Mouse (Mus musculus): ENCODE measurements at regions not wholly inside any gene's neighbourhood (a gene's known extent, or its start where the extent isn't known, plus 50 kb on each side); places are given as distances from the start of the nearest gene placed in this dataset.

DNA sequence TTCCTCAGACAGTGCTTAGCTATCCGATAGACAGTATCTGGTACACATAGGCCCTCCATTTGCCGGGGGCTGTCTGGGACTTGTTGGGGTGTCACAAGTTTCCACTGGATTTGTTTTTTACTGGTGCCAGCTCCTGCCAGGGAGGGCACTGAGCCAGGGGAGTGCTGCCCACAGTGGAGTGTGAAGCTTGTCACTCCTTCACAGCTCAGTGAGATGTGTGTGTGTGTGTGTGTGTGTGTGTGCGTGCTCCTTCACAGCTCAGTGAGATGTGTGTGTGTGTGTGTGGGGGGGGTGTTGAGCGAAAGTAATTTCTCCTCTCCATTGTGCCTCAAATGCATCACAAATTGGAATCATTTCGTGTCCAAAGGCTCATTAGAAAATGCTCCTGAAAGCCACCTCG is 632.5 kb upstream of the Auts2 start:
- no peak for DNase-seq

DNA sequence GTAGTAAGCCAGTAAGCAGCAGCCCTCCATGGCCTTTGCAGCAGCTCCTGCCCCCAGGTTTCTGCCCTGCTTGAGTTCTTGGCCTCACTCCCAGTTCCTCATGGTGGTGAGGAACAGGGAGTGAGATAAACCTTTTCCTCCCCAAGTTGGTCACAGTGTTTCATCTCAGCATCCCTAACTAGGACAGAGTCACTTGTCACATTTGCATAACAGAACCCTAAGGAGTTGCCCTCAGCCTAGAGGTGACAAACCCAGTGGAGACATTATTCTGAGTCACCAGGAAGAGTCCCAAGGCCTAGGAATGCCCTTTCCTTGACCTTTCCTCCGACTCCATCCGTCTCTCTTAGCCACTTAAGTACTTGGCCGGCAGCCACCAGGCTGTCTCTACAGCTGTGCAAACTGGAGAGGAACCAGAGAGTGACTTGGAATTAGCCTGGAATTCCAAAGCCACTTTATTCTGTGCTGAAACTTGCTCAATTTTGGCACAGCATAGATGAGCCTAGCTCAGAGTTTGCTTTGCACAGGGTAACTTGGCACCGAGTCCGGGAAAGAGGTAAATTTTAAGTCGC is 630.1 kb upstream of the Auts2 start:
- peak; percentile 30 for DNase-seq

DNA sequence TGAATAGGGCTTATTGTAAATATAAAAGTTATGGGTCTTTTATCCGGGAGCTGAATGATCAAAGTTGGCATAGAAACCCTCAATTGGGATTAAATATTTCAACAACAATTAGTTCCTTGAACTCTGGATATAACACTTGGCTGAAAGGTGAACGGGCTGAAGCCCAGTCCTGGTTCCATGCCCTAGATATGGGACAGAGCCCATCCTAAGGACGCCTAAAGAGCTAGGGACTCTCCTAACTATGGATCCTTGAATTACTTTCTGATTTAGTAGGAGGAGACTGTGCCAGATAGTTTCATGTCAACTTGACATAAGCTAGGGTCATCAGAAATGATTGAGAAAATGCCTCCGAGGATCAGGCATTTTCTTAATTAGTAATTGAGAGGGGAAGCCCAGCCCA is 629.5 kb upstream of the Auts2 start:
- no peak for DNase-seq

DNA sequence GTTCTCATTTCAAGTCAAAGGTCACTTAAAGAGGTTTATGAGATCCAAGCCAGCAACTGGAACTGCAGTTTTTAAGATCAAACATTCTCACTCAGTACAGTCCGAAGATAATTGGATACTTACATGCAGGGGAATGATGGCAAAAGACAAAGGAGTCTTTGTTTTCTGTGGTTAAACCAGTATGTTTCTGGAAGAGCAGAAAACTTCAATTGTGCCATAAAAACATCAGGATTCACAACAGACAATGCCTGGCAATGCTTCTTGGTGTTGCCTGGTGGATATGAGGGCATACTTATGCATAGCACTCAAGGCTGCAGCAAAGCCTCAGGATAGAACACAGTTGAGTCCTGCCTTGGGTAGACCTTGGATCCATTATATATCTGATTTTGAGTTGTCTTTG is 628.1 kb upstream of the Auts2 start:
- DNase-seq: peak; percentile 12

DNA sequence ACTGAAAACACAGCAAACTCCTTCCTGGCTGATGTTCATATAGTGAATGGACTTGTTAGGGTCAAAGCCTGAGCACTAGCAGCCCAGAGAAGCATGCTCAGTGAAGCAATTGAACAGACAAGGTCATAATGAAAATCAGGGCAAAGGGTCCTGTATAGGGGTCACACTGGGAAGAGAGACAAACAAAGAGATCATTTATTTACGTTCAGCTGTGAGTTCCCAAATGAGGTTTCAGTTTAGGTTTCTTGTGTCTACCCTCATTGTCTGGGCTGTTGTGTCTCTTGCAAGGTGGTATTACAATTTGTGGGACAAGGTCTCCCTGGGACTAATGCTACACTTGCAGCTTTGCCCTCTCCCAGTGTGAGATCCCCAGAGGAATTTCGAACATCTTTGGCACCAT is 624.4 kb upstream of the Auts2 start:
- no peak for DNase-seq

DNA sequence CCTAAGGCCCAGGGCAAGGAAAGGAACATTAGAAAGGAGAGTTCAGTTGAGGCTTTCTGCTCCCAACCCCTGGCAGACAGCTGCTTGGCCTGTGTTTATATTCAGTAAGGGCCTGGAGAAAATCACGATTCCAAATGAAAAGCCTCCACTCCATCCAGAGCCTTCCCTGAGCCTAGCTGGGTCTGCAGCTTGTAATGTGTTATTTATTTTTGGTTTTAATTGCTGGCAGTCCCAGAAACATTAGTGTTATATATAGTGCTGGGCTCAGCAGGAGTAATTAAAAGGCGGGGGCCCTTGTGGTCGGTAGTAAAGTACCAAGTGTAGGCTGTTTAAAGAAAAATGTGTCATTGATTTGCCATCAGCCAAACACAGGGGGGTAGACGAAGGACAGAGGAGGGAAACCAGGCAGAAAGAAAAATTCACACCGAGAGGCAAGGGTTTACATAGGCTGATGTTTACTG is 623.9 kb upstream of the Auts2 start:
- DNase-seq: no peak

DNA sequence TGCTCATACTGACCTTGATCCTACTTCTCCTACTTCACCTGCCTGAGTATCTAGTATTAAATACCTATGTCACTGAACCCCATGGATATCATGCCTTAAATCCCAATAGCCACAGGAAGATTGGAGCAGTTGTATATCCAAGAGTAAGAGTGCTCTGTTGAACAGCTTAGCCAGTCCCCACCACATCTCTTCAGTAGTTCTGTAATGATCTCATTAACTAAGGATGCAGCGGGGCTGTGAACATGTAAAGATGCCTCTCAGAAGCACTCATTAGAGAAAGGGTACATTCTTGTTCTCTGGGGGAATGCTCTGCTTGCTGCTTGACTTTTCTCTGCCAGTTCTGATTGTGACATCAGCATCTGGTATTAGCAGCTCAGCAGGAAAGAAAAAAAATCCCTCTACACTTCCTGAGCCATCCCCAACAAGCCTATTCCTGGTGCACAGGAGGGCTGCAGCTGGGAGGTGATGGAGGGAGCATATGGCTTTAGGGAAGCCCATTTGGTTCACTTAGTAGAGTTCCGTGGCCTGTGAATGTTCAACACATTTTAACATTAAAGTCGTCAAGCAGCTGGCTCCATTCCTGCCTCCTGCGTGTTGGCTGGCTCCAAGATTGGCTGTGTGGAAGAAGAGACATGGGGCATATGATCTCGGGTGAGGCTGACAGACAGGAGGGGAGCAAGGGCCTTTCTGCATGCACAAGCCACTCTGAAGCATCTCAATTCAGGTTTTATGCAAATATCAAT is 613.1 kb upstream of the Auts2 start:
- peak; percentile 65 for DNase-seq

DNA sequence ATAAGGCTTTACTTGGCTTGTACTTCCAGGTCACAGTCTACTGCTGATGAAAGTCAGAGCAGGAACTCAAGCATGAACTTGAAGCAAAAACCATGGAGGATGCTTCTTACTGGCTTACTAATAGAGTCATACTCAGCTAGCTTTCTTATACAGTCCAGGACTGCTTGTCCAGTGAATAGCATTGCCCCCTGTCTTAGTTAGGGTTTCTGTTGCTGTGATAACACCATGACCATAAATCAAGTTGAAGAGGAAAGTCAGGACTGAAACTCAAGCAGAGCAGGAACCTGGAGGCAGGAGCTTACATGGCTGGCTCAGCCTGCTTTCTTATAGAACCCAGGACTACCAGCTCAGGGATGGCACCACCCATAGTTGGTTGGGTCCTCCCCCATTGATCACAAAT is 602.9 kb upstream of the Auts2 start:
- no peak for DNase-seq

DNA sequence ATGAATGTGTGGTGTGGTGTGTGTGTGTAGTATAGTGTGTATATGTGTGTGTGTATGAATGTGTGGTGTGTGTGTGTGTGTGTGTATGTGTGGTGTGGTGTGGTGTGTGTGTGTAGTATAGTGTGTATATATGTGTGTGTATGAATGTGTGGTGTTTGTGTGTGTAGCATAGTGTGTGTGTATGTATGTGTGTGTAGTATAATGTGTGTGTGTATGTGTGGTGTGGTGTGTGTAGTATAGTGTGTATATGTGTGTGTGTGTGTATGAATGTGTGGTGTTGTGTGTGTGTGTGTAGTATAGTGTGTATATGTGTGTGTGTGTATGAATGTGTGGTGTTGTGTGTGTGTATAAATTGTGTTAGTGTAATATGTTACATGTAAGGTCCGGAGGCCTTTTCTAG is 600.5 kb upstream of the Auts2 start:
- DNase-seq: no peak

DNA sequence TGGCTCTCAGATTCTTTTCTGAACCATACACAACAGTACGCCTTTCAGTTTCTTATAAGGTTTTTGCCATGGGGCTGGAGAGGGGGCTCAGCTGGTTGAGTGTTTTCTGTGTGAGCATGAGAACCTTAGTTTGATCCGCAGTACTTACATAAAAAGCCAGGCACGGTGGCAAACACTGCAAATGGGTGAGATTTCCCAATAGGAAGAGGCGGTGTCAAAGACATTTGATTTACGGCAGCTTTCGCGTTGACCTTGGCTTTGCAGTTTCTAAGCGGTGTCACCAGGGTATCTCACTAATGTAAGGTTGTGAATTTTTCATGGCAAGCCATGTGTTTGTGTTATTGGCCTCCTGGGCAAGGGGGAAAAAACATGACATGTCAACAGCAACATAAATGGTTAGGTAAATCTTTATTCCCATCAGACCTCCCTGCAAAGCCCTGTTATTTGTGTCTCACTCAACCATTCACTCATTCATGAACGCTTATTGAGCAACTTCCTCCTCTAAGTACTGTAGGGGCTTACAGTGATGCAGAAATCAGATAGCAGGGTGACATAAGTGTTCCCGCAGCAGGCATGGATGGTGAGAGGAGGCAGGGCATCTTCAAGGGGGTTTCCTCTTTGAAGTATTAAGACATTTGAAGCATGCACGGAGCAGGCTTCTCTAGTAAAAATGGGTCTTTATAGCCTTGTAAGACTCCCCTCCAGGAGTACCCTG is 599.4 kb upstream of the Auts2 start:
- DNase-seq: no peak

DNA sequence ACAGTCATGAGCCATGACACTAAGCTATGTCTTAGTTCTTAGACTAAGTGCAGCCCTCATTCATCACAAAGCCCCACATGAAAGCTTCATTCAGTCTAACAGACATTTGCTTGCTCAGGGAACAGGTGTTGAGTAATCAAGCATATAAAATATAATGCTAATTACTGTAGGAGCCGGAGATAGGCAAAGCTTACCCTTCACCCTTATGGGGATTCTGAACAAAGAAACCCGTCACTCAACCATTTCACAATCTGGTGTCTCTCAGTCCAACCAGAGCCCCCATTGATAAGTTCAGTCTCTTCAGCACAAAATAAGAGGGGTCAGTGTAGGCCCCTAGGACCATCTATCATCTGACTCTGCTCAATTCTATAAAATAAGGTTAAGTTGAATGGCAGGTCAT is 587.9 kb upstream of the Auts2 start:
- no peak for DNase-seq

DNA sequence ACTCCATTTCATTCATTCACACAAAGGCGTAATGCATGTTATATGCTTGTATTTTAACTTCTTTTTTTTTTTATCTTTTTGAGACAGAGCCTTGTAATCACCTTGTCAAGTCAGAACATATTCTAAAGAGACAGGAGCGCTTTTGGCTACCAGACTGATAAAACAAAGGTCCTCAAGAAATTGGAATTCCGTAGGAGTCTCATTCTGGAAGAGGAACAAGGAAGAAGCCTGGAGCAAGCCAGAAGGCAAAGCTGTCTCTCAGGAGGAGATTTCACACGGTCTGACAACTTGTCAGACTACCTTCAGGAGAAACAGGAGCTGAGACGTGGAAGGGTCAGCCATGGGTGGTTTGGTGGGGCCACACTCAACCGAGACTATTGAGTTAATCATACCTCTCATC is 587.2 kb upstream of the Auts2 start:
- DNase-seq: no peak

DNA sequence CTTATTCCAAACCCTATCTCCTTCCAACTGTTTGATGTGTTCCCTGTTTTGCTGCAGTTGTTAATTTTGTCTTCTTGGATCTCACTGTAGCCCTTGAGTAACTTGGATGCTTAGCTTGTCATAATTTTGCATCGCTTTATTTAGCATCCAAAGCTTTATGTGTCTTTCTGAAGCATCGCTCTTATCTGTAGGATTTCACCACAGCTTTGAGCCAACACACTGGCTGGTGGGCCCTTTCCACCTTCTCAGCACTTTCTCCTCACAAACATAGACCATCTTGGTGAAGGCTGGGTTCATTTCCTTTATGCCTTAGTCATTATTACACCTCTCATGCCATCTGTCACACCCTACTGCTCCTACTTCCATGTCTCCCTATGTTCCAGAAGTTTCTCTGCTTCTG is 581.1 kb upstream of the Auts2 start:
- no peak for DNase-seq

DNA sequence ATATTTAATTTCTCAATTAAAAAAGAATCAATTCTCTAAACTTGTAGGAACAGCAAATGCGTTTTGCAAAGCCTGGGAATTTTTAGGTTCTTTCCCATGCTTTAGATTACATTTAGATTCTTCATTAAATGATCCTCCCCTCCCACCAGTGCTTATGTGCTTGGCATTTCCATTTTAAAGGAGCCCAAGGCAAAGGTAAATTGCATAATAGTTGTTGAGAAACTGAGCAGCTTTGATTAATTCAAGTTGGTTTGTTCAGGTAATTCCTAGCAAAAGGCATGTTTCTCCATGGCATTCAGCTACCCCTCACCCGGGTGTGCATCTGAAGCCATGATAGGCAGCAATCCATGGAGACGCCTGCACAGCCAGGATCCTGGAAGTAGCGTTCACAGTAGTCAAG is 570.8 kb upstream of the Auts2 start:
- DNase-seq: no peak

DNA sequence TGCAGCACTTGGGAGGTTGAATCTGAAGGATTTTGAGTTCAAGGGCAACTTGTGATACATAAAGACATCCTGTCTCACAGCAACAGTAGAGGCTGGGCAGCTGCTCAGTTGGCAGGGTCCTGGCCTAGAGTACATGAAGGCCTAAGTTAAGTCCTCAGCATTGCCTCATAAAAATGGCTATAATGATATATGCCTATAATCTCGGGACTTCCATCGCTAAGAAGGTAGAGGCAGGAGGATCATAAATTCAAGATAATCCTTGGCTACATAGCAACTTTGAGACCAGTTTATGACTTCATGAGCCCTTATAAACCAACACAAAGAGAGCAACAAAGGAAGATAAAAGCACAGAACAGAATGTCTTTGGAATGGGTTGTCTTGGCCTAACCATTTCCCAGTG is 570.0 kb upstream of the Auts2 start:
- no peak for DNase-seq

DNA sequence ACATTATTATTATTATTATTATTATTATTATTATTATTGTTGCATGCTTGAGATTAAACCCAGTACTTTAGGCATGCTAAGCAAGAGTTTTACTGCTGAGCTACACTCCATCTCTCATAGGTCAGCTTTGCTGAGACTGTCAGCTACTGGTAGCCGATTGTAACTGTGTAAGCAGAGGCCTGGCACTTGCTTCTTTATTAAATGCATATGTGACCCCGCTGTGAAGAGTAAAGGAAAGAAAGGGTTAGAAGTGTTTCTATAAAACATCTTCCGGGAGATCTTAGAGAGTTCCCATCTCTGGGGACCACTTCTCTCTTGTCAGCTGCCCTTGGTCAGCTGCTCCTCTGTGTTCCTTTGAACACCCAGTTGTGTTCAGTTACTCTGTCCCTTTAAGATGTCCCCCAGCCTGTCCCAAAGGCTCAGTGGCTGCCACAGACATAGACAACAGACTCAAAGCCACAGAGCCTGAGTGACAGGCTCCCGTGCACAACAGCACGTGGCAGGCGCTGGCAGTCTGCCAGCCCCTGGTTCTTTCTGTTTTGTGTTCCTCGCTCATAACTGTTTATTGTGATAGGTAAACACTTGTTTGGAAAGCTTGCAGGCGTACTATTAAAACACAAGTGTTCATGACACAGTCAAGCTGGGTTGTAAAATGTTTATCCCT is 563.7 kb upstream of the Auts2 start:
- DNase-seq: peak; percentile 4

DNA sequence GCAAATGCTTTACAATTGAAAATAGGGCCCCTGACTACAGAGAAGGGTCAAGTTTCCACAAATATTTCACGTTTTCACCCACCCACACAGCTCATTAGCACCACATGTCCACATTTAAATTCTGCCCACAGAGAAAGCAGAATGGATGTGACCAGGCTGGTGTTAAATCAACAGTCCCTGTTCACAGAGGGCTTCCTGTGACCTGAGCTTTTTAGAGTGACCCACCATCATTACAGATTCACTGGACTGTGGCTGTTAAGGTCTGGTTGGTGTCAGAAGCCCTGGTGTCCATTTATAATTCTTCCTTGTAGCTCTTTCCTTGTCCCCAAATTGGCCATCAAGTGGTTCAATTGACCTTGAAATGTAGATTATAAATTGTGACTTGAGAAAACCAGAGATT is 553.2 kb upstream of the Auts2 start:
- no peak for DNase-seq

DNA sequence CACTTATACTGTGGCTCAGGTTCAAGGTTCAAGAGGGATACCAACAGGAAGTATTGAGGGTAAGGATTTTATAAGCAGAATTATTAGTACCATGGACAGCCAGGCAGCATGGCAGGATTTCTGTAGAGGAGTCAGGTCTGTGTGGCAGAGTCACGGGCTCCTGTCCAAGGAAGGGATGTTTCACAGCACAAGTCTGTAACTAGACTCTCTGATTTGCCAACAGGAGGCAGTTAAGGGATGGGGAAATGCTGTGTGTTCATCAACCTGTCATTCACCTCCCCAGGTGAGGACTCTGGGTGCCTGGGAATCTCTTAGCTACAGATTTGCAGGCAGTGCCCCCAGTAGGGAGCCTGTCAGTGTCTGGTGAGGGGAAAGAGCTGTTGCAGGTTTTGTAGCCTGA is 541.7 kb upstream of the Auts2 start:
- DNase-seq: no peak

DNA sequence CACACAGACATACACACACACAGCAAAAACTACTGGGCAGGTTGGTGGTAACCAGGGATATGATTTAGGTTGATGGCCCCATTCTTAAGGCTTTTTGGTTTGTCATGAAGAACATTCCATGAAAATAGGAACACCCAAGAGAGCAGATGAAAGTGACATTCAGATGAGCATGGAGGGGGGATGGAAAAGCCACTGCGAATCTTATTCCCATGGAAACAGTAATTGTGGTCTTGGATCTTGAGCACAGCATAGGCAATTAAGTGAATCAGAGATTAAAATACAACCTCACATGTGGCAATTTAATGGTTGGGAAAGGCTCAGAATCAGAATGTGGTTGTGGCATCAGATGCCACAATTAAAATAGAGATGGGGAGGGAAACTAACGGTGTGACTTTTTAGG is 537.6 kb upstream of the Auts2 start:
- DNase-seq: peak; percentile 12

DNA sequence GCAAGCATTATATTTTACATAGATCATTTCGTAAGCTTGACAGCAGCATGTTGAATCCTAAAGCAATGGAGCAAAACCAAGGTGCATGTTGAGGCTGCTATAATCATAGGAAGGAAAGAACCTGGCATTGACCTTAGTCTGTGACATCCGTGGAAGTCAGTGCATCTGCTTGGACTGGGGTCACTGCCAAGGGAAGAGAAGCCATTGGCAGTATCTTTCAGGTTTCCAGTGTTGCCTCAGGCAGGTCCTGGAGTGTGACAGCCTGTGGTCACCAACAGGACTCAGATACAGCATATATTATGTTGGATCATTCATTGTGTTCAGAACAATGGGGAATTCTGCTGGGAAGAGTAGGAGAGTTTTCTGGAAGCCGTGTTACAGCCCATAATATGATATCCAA is 535.8 kb upstream of the Auts2 start:
- no peak for DNase-seq

DNA sequence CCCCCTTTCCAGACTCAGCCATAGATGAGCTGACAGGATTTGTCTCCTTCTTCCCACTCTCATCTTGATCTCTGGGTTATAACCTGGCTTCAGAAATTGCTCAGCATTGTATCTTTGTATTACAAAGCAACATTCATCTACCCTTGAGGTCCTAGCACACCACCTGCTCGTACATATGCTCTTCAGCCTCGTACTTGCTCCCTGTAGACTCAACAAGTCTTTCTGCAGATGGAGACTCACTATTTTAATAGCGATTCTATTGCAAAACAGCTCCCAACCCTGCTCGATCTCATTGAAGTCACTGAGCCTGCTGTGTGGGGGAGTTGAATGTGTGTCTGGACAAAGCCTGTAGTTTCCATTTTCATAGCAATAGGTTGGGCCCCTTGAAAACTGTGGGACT is 535.2 kb upstream of the Auts2 start:
- peak; percentile 7 for DNase-seq

DNA sequence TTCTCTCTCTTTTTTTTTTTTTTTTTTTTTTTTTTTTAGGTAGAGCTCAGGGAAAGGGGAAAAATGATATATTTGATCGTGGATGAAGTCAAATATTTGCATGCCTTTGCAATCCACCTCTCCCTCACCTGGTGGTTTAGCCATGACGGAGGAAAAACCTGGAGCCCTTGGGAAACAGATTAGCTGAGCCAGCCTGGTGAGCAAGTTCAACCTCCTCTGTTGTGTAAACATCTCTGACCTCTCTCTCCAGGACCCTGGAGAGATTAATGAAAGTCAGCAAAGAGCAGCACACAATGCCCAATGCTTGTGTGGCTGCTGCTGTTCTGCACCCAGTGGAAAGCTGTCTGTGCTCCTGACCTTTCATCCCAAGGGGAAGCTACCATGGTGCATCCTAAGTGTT is 530.2 kb upstream of the Auts2 start:
- no peak for DNase-seq

DNA sequence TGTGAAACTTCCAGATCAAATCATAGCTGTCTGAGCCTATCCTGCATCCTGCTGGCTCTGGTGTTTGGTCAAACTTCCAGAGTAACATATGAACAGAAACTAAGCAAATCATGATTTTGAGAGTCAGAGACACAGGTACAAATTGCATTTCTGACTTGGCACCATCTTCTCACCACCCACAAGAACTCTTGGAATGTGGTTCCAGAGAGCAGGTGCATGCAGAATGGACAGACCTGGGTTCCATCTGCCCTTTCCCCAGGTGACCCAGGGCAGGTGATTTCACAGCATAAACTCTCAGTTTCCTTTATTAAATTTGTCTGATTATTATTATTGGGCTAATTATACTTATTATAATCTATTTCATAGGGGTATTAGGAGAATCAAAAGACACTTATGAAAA is 527.0 kb upstream of the Auts2 start:
- DNase-seq: no peak

DNA sequence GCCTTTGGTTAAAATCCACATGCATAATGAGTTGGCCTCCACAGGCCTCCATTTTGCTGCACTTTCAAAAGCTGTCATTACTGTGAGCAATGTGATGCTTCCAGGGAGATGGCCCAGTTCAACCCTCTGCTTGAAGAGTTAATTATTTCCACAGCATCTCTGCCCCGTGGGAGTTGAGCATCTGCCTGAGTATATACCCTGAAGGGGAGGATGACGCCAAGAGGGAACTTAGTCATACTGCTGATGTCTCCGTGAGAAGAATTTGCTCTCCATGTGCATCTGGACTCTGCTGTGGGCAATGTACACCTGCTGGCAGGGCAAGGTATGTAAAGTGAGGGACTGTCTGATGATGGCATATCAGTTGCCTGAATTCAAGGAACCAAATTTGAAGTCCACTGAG is 519.3 kb upstream of the Auts2 start:
- peak; percentile 33 for DNase-seq
